Mouse (Mus musculus): ENCODE results near the gene Tcf12.

Gene Tcf12

GRCm38 (mm10) chr9:72111622-72112550 lies at the start of gene Tcf12:
TSS of gene Tcf12 (minus strand) at chr9:72111871.
- DNase-seq: peak; percentile 92

GRCm38 (mm10) chr9:72158392-72158791 lies 46.7 kb upstream of the Tcf12 start:
- DNase-seq: no peak

GRCm38 (mm10) chr9:72157091-72157490 lies 45.4 kb upstream of the Tcf12 start:
- DNase-seq: no peak

GRCm38 (mm10) chr9:72155250-72156138 lies 43.8 kb upstream of the Tcf12 start:
- no peak for DNase-seq

- DNase-seq: no peak
Measured at GRCm38 (mm10) chr9:72144148-72144547, 32.5 kb upstream of the Tcf12 start.

GRCm38 (mm10) chr9:72137899-72138298 lies 26.2 kb upstream of the Tcf12 start:
- no peak for DNase-seq

- peak; percentile 30 for DNase-seq
Measured at GRCm38 (mm10) chr9:72133772-72134245, 22.1 kb upstream of the Tcf12 start.

- DNase-seq: peak; percentile 95
Measured at GRCm38 (mm10) chr9:72133089-72133771, 21.6 kb upstream of the Tcf12 start.

- no peak for DNase-seq
Measured at GRCm38 (mm10) chr9:72132728-72133088, 21.0 kb upstream of the Tcf12 start.

- no peak for DNase-seq
Measured at GRCm38 (mm10) chr9:72129884-72130283, 18.2 kb upstream of the Tcf12 start.

- no peak for DNase-seq
Measured at GRCm38 (mm10) chr9:72125442-72125841, 13.8 kb upstream of the Tcf12 start.

GRCm38 (mm10) chr9:72118490-72118889 lies 6.8 kb upstream of the Tcf12 start:
- no peak for DNase-seq

- DNase-seq: peak; percentile 62
Measured at GRCm38 (mm10) chr9:72111004-72111621, 558 bp downstream of the Tcf12 start.

- peak; percentile 52 for DNase-seq
Measured at GRCm38 (mm10) chr9:72110627-72111003, 1.1 kb downstream of the Tcf12 start.

- DNase-seq: no peak
Measured at GRCm38 (mm10) chr9:72103471-72103870, 8.2 kb downstream of the Tcf12 start.

GRCm38 (mm10) chr9:72099945-72100685 lies 11.6 kb downstream of the Tcf12 start:
- no peak for DNase-seq

- no peak for DNase-seq
Measured at GRCm38 (mm10) chr9:72098056-72098455, 13.6 kb downstream of the Tcf12 start.

GRCm38 (mm10) chr9:72097083-72097482 lies 14.6 kb downstream of the Tcf12 start:
- DNase-seq: no peak

GRCm38 (mm10) chr9:72094675-72095074 lies 17.0 kb downstream of the Tcf12 start:
- no peak for DNase-seq

GRCm38 (mm10) chr9:72092191-72092590 lies 19.5 kb downstream of the Tcf12 start:
- DNase-seq: no peak

- DNase-seq: no peak
Measured at GRCm38 (mm10) chr9:72088893-72089611, 22.6 kb downstream of the Tcf12 start.

Measured in lung, postnatal 10 days (tissue).